Mouse (Mus musculus): ENCODE measurements around the gene Birc5. TPM values are rescaled to one million over a fixed set of nuclear protein-coding genes. Genes with fewer than 3 reads are reported as not detected.

Gene Birc5
- 0.42 TPM for polyA plus RNA-seq (2017; shearing (Covaris generic))

GRCm38 (mm10) chr11:117848985-117849671, at the start of gene Birc5:
Gene Birc5 (plus strand): TSS chr11:117849251.

GRCm38 (mm10) chr11:117809407-117810311, 39.4 kb upstream of the Birc5 start, which contains the start of the genes Gm20708 and Syngr2:
Gene Gm20708 (plus strand): TSS chr11:117809668.
Gene Syngr2 (plus strand): TSS chr11:117809668.

GRCm38 (mm10) chr11:117825333-117826101, 23.5 kb upstream of the Birc5 start, which contains the start of the genes Afmid and Tk1:
Gene Afmid (plus strand): TSS chr11:117825924.
Gene Tk1 (minus strand): TSS chr11:117826092.

GRCm38 (mm10) chr11:117860601-117861000, 11.6 kb downstream of the Birc5 start, which contains the start of gene Tmem235:
Gene Tmem235 (plus strand): TSS chr11:117860752.

GRCm38 (mm10) chr11:117872861-117873608, 24.0 kb downstream of the Birc5 start, which contains the start of gene Tha1:
Gene Tha1 (minus strand): TSS chr11:117873481.

Other genes starting within 250 kb of the Birc5 start
- 26.9 TPM for gene Tnrc6c, start 195.0 kb upstream of the Birc5 start, polyA plus RNA-seq (2017; shearing (Covaris generic))
- 75.5 TPM for gene Tmc8, start 67.2 kb upstream of the Birc5 start, polyA plus RNA-seq (2017; shearing (Covaris generic))
- gene Tmc6, start 67.1 kb upstream of the Birc5 start, polyA plus RNA-seq (2017; shearing (Covaris generic)), result 143 TPM
- not detected for gene 6030468B19Rik, start 51.6 kb upstream of the Birc5 start, polyA plus RNA-seq (2017; shearing (Covaris generic))
- 1.5 TPM for gene Gm20708, start 39.6 kb upstream of the Birc5 start, polyA plus RNA-seq (2017; shearing (Covaris generic))
- gene Syngr2, start 39.6 kb upstream of the Birc5 start, polyA plus RNA-seq (2017; shearing (Covaris generic)), result 63.8 TPM
- 7.6 TPM for gene Afmid, start 23.3 kb upstream of the Birc5 start, polyA plus RNA-seq (2017; shearing (Covaris generic))
- gene Tk1, start 23.2 kb upstream of the Birc5 start, polyA plus RNA-seq (2017; shearing (Covaris generic)), result 1.4 TPM
- gene Tmem235, start 11.5 kb downstream of the Birc5 start, polyA plus RNA-seq (2017; shearing (Covaris generic)), result not detected
- 10.7 TPM for gene Tha1, start 24.2 kb downstream of the Birc5 start, polyA plus RNA-seq (2017; shearing (Covaris generic))
- gene Socs3, start 120.8 kb downstream of the Birc5 start, polyA plus RNA-seq (2017; shearing (Covaris generic)), result 183 TPM
- 43.9 TPM for gene Pgs1, start 137.0 kb downstream of the Birc5 start, polyA plus RNA-seq (2017; shearing (Covaris generic))